Mouse (Mus musculus): ENCODE data around the gene Drd4. TPM values are rescaled to one million over a fixed set of nuclear protein-coding genes. Genes with fewer than 3 reads are reported as not detected.

The Drd4 gene
- polyA plus RNA-seq, 1 experiment from 2014 or later = 1.0 TPM

DNA sequence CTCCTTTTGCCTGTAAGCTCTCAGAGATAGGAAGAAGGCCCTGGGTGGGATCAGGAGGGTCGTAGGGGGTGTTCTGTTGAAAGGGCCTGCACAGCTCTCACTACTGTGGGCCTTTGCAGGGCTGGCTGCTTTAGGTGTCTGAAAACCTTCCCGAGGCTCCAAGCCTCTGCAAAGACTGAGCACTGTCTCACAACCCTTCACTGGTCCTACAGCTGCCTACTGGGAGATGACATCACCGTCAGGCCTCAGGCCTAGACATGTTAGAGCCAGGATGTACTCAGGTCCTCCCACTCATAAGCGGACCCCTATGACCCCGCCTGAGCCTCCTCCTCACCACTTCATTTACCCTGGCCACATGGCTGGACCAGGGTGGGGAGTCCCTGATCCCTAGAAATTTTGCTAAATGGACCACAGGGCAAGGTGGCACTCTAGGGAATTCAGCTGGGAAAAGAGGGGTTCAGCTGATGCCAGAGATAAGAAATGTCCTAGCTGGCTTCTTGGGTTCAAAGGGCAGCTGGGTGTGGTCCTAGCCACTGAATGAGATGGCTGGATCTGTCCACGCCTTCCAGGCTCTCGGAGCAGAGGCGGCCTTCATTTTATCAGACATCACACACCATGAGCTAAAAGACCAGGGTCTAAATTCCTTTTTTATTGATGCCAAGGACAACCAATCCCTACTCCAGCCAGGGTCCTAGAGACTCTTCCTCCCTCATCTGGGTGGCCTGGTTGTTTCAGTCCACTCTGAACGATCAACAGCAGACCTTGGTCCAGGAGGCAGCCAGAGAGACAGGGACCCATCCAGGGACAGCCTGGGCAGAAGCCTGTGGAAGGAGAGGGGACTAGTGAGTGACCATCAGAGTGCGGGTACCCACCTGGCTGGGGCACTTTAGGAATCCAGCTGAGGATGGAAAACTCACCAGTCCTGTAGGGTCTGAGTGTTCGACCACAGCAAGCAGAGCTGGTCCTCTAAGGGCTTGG, 13.8 kb upstream of the Drd4 start:
- H3K27ac ChIP-seq (ENCODE audit: low read depth) = no peak overlapping the region
- ATAC-seq (ENCODE audit: insufficient read depth) = peak; percentile 15; the same call in 1 of the 2 replicates
- H3K36me3 ChIP-seq (ENCODE audit: insufficient read depth) = no peaks in the 10 kb centered on the region
- no peak overlapping the region for H3K9ac ChIP-seq
- no peak for DNase-seq
- H3K4me1 ChIP-seq (ENCODE audit: insufficient read depth) = peaks cover 3% of the 10 kb centered on the region; the same call in 1 of the 2 replicates
- 0 out of 2 replicates have a peak overlapping the region, but pooled peaks have one; percentile 44 for H3K4me3 ChIP-seq (ENCODE audit: low read depth, low read length)
- no peaks in the 10 kb centered on the region for H3K9me3 ChIP-seq (ENCODE audit: low read depth, low read length)
- TF ChIP-seq CTCF (IDR thresholded peaks at IDR 0.05; ENCODE audit: low read depth) = no peak
- H3K27me3 ChIP-seq (ENCODE audit: insufficient read depth, low read length) = 0 out of 2 replicates have a peak, but pooled peaks cover 6% of the 10 kb centered on the region
- H3K4me2 ChIP-seq = peak overlapping the region; percentile 97
- 76% methylated on average over 11 of the region's 11 CpGs for whole genome bisulfite sequencing

- Histone ChIP-seq H3K9ac (peak within 1 kb of the TSS; percentile 49), H3K4me3 (ENCODE audit: low read depth, low read length) (peak within 1 kb of the TSS; percentile 44), H3K36me3 (ENCODE audit: insufficient read depth) (no peaks in the 10 kb centered on the region), H3K4me1 (ENCODE audit: insufficient read depth) (peaks cover 3% of the 10 kb centered on the region; the same call in 1 of the 2 replicates), H3K9me3 (ENCODE audit: low read depth, low read length) (no peaks in the 10 kb centered on the region), H3K4me2 (peak within 1 kb of the TSS; percentile 97), H3K27me3 (ENCODE audit: insufficient read depth, low read length) (0 out of 2 replicates have a peak, but pooled peaks cover 6% of the 10 kb centered on the region), H3K27ac (ENCODE audit: low read depth) (no peak within 1 kb of the TSS)
- peak; percentile 70 for ATAC-seq (ENCODE audit: insufficient read depth)
- peak; percentile 69 for TF ChIP-seq CTCF (IDR thresholded peaks at IDR 0.05; ENCODE audit: low read depth)
- WGBS = 2% methylated on average over 46 of the region's 46 CpGs
- DNase-seq = peak; percentile 65
These were observed 12.8 kb upstream of the Drd4 start, which contains the start of gene Sct for GRCm38 (mm10) chr7:141278766-141279590. Gene Sct, minus strand, starts transcription at chr7:141279133.

GRCm38 (mm10) chr7:141281442-141281841, 10.4 kb upstream of the Drd4 start:
- H3K27me3 ChIP-seq (ENCODE audit: insufficient read depth, low read length) = 0 out of 2 replicates have a peak, but pooled peaks cover 6% of the 10 kb centered on the region
- no peaks in the 10 kb centered on the region for H3K36me3 ChIP-seq (ENCODE audit: insufficient read depth)
- H3K4me3 ChIP-seq (ENCODE audit: low read depth, low read length) = no peak overlapping the region
- peaks cover 3% of the 10 kb centered on the region; the same call in 1 of the 2 replicates for H3K4me1 ChIP-seq (ENCODE audit: insufficient read depth)
- no peaks in the 10 kb centered on the region for H3K9me3 ChIP-seq (ENCODE audit: low read depth, low read length)
- 68% methylated on average over 6 of the region's 6 CpGs for WGBS
- H3K9ac ChIP-seq = no peak overlapping the region
- TF ChIP-seq CTCF (IDR thresholded peaks at IDR 0.05; ENCODE audit: low read depth) = no peak
- H3K4me2 ChIP-seq = no peak overlapping the region
- ATAC-seq (ENCODE audit: insufficient read depth) (no peak), DNase-seq (no peak)
- H3K27ac ChIP-seq (ENCODE audit: low read depth) = no peak overlapping the region

- no peak for TF ChIP-seq CTCF (IDR thresholded peaks at IDR 0.05; ENCODE audit: low read depth)
- ATAC-seq (ENCODE audit: insufficient read depth) (no peak), DNase-seq (no peak)
- Histone ChIP-seq H3K9ac (no peak overlapping the region), H3K4me1 (ENCODE audit: insufficient read depth) (peaks cover 3% of the 10 kb centered on the region; the same call in 1 of the 2 replicates), H3K27ac (ENCODE audit: low read depth) (no peak overlapping the region), H3K27me3 (ENCODE audit: insufficient read depth, low read length) (0 out of 2 replicates have a peak, but pooled peaks cover 6% of the 10 kb centered on the region), H3K9me3 (ENCODE audit: low read depth, low read length) (no peaks in the 10 kb centered on the region), H3K4me3 (ENCODE audit: low read depth, low read length) (no peak overlapping the region), H3K4me2 (no peak overlapping the region), H3K36me3 (ENCODE audit: insufficient read depth) (no peaks in the 10 kb centered on the region)
- 86% methylated on average over 4 of the region's 4 CpGs for WGBS
These were observed 9.1 kb upstream of the Drd4 start for GRCm38 (mm10) chr7:141282756-141283155.

- 82% methylated on average over 3 of the region's 3 CpGs for WGBS
- H3K4me3 ChIP-seq (ENCODE audit: low read depth, low read length) = no peak overlapping the region
- no peak overlapping the region for H3K27ac ChIP-seq (ENCODE audit: low read depth)
- ATAC-seq (ENCODE audit: insufficient read depth) (no peak), DNase-seq (no peak)
- H3K36me3 ChIP-seq (ENCODE audit: insufficient read depth) = no peaks in the 10 kb centered on the region
- no peak for TF ChIP-seq CTCF (IDR thresholded peaks at IDR 0.05; ENCODE audit: low read depth)
- no peaks in the 10 kb centered on the region for H3K9me3 ChIP-seq (ENCODE audit: low read depth, low read length)
- H3K27me3 ChIP-seq (ENCODE audit: insufficient read depth, low read length) = peaks cover 25% of the 10 kb centered on the region
- no peak overlapping the region for H3K4me2 ChIP-seq
- no peak overlapping the region for H3K9ac ChIP-seq
- H3K4me1 ChIP-seq (ENCODE audit: insufficient read depth) = peaks cover 4% of the 10 kb centered on the region; the same call in 1 of the 2 replicates
These were observed 3.8 kb upstream of the Drd4 start for GRCm38 (mm10) chr7:141288042-141288441.

GRCm38 (mm10) chr7:141292583-141293388, 980 bp downstream of the Drd4 start:
- Histone ChIP-seq H3K9ac (no peak overlapping the region), H3K4me1 (ENCODE audit: insufficient read depth) (peaks cover 11% of the 10 kb centered on the region), H3K27me3 (ENCODE audit: insufficient read depth, low read length) (peaks cover 50% of the 10 kb centered on the region), H3K4me2 (peak overlapping the region; percentile 86), H3K4me3 (ENCODE audit: low read depth, low read length) (no peak overlapping the region), H3K27ac (ENCODE audit: low read depth) (no peak overlapping the region), H3K36me3 (ENCODE audit: insufficient read depth) (peaks cover 13% of the 10 kb centered on the region; the same call in 1 of the 2 replicates), H3K9me3 (ENCODE audit: low read depth, low read length) (no peaks in the 10 kb centered on the region)
- WGBS = 37% methylated on average over 15 of the region's 15 CpGs
- no peak for TF ChIP-seq CTCF (IDR thresholded peaks at IDR 0.05; ENCODE audit: low read depth)
- peak; percentile 22 for DNase-seq
- no peak for ATAC-seq (ENCODE audit: insufficient read depth)
